Mouse (Mus musculus): ENCODE measurements around the gene Osgep. TPM values are rescaled to one million over a fixed set of nuclear protein-coding genes. Genes with fewer than 3 reads are reported as not detected.
A peak's percentile ranks its signal among the peaks of the same experiment; 100 is the strongest.
"Not testable (repeated sequence)": the region's sequence is repeated elsewhere in the genome, so short reads cannot be mapped to it uniquely, and the experiment has no call there.

The Osgep gene
- polyA plus RNA-seq, 1 experiment from 2014 or later: 171 TPM

DNA sequence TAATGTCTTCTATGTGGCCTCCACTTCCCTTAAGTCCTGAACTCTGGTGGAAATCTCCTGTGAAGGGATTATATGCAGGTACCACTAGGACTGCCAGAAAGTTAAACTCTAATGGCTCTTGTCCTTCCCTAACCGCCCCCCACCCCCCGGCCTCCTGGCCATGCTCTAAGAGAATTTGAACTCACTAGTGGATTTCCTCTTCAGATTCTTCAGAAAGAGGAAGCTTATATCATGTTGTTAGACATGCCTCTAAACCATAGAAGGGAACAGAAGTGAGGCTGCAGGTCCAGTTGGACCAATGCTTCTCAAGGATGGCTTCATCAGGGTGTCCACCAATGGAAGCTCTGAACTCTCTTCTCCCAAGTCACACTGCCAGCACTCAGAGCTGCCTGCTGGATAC is 26.7 kb downstream of the Osgep start:
- not testable (repeated sequence) for ATAC-seq (ENCODE audit: insufficient number of reproducible peaks, insufficient read depth, low FRiP score, low TSS enrichment, low read depth); H3K4me2 ChIP-seq; H3K4me1 ChIP-seq (replicated peaks); H3K27ac ChIP-seq; H3K4me3 ChIP-seq (replicated peaks); H3K9me3 ChIP-seq; H3K9ac ChIP-seq (replicated peaks); H3K36me3 ChIP-seq
- peaks cover 39% of the 10 kb centered on the region for H3K27me3 ChIP-seq
- WGBS: 91% methylated on average over 2 of the region's 2 CpGs

DNA sequence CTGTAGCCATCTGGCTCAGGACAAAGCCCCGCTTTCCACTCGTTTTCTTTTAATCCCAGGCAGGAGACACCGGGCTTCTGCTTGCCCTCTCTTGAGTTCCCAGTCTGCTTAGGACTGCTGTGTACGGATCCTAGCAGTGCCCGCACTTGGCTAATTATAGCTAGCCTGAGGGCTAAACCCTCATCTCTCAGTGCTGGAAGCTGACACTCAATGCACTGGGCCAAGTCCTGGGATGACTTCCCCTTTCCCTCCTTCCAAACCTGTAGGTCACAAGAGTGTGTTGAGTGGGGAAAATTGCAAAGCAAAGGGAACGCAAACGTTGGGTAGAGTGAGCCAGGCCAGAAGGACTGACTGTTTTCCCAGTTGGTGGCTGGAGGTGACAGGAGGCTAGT is 27.3 kb downstream of the Osgep start, which contains the start of gene Klhl33:
Klhl33 (minus strand) TSS at position 134 of the 392 bp plus-strand sequence.
- peak within 1 kb of the TSS; percentile 41 for H3K4me3 ChIP-seq (replicated peaks)

DNA sequence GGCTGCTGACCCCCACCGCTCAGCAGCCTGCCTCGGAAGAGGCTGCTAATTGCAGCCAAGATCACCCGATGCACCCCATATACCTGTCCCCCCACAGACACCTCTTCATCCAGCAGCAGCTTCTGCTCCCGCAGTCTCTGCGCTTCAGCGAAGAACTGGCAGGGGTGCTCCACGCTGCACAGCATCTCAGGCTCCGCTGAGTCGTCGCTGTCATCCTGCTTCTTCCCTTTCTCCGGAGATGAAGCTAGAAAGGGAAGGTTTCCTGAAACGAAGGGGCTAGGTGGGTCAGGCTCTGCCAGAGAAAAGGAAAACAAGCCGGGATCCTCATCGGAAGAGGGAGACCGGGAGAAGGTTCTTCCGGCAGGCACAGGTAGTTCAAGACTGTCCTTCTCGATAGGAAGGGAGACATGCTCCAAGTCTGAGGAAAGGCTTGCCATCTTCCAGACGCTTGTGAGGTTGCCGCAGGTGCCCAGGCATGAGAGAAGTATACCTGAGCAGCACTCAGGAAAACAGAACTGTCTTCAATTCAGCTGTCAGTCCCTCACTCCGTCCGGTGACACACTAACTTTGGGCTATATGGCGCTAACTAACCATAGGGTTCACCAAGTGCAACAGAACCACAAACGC is 27.8 kb downstream of the Osgep start:
- Histone ChIP-seq H3K4me1 (replicated peaks) (peaks cover 8% of the 10 kb centered on the region; the same call in 1 of the 2 replicates), H3K9me3 (no peaks in the 10 kb centered on the region), H3K4me3 (replicated peaks) (peak overlapping the region; percentile 41), H3K27me3 (peaks cover 39% of the 10 kb centered on the region), H3K9ac (replicated peaks) (peak overlapping the region; percentile 48; the same call in 1 of the 2 replicates), H3K27ac (no peak overlapping the region), H3K36me3 (no peaks in the 10 kb centered on the region), H3K4me2 (peak overlapping the region; percentile 67)
- WGBS: 18% methylated on average over 23 of the region's 23 CpGs
- no peak for ATAC-seq (ENCODE audit: insufficient number of reproducible peaks, insufficient read depth, low FRiP score, low TSS enrichment, low read depth)

More for the DNA sequence above, 27.3 kb downstream of the Osgep start, which contains the start of gene Klhl33:
- WGBS: 43% methylated on average over 7 of the region's 7 CpGs
- Histone ChIP-seq H3K4me1 (replicated peaks) (peaks cover 8% of the 10 kb centered on the region; the same call in 1 of the 2 replicates), H3K36me3 (no peaks in the 10 kb centered on the region), H3K4me2 (peak within 1 kb of the TSS; percentile 67), H3K27me3 (peaks cover 39% of the 10 kb centered on the region), H3K9ac (replicated peaks) (peak within 1 kb of the TSS; percentile 48; the same call in 1 of the 2 replicates), H3K27ac (no peak within 1 kb of the TSS), H3K9me3 (no peaks in the 10 kb centered on the region)
- ATAC-seq (ENCODE audit: insufficient number of reproducible peaks, insufficient read depth, low FRiP score, low TSS enrichment, low read depth): no peak

DNA sequence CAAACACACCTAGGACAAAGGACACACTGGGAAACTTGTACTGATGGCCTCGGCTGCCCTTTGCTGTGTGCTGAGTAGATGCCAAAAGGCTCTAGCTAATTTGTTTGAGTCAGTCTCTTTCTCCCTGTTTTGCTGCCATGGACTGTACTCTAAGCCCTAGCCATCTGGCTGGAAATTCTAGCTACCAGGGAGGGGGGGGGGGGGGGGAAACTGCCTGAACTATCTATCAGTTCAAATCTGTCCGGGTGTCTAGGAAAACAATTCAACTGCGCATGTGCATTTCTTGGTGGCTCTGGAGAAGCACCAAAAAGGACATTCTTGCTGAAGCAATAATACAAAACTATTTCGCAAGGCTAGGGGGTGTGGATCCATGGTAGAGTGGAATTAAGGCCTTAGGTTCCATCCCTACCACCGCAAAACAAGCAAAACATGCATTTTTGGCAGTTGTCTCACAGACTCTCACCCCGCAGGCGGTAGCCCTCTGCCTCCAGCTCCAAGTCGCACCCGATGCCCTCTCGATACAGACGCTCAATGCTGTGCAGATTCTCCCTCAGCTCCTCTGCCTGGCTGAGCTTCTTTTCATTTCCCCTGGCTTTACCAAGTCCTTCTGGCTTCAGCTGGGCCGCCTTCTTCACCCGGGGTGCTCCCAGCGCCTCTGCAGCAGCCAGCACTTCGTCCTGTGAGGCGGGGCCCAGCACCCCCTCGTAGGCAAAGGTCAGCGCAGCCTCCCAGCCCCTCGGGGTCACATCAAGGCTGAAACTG is 28.5 kb downstream of the Osgep start:
- peak overlapping the region; percentile 48; the same call in 1 of the 2 replicates for H3K9ac ChIP-seq (replicated peaks)
- H3K27ac ChIP-seq: no peak overlapping the region
- H3K27me3 ChIP-seq: peaks cover 39% of the 10 kb centered on the region
- WGBS: 20% methylated on average over 19 of the region's 19 CpGs
- no peak for ATAC-seq (ENCODE audit: insufficient number of reproducible peaks, insufficient read depth, low FRiP score, low TSS enrichment, low read depth)
- peaks cover 8% of the 10 kb centered on the region; the same call in 1 of the 2 replicates for H3K4me1 ChIP-seq (replicated peaks)
- no peaks in the 10 kb centered on the region for H3K36me3 ChIP-seq
- H3K4me3 ChIP-seq (replicated peaks): peak overlapping the region; percentile 41
- H3K9me3 ChIP-seq: no peaks in the 10 kb centered on the region
- peak overlapping the region; percentile 67 for H3K4me2 ChIP-seq

DNA sequence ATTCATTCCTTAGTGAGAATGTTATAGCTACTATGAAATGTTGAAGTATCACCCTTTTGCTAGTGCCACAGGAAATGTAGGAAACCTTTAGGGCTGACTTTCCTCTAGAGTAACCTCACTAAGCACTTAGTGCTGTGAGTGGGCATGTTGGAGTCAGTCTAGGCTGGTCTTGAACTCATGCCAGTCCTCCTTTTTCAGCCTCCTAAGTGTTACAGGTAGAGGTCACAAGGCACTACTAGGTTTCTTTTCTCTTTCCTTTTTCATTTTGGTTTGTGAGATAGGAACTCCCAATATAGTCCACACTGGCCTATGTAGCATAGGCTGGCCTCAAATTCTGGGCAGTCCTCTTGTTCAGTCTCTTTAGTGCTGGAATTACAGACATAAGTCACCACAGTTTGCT is 29.3 kb downstream of the Osgep start:
- no peak overlapping the region for H3K4me2 ChIP-seq
- peaks cover 8% of the 10 kb centered on the region; the same call in 1 of the 2 replicates for H3K4me1 ChIP-seq (replicated peaks)
- H3K36me3 ChIP-seq: no peaks in the 10 kb centered on the region
- H3K4me3 ChIP-seq (replicated peaks): no peak overlapping the region
- H3K9me3 ChIP-seq: no peaks in the 10 kb centered on the region
- no peak overlapping the region for H3K9ac ChIP-seq (replicated peaks)
- no peak overlapping the region for H3K27ac ChIP-seq
- ATAC-seq (ENCODE audit: insufficient number of reproducible peaks, insufficient read depth, low FRiP score, low TSS enrichment, low read depth): no peak
- H3K27me3 ChIP-seq: peaks cover 34% of the 10 kb centered on the region

DNA sequence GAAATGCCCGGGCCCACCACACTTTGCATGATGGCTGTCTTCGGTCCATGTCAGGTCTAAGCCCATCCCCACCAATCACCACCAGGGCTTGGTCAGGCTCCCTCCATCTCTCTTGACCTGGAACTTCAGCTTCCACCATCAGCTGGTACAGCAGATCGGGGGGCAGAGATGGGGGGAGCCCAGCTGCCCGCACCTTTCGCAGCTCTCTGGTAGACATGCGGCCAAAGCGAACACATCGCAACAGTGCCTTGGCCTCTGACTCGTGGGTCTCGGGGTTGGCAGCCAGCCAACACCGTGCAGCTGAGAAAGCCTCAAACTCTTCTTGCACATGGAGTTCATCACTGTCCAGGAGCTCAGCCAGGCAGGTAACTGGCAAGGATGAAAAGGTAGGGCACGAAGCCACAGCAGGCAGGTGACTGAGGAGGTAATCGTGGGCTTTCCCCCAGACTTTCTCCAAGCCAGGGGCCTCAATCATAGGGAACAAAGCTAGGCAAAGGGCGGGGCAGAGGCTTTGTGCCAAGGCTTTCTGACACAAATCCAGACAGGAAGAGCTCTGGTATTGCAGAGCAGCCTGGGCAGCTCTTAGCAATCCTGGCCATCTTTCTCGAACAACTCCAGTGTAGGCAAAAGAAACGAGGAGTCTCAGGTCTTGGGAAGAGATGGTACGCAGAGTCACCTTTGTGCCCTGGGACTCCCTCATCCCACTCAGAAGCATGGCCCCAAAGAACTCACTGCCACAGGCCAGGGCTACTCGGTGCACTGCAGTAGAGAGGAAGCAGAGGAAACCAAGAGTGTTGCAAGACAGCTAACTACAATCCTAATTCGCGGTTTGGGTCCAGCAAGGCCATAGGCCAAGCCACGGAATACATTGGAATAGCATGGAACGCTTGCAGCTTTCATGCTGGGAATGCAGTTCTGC is 31.9 kb downstream of the Osgep start:
- Histone ChIP-seq H3K27ac (no peak overlapping the region), H3K4me2 (no peak overlapping the region), H3K4me3 (replicated peaks) (no peak overlapping the region), H3K36me3 (no peaks in the 10 kb centered on the region), H3K9ac (replicated peaks) (no peak overlapping the region), H3K27me3 (peaks cover 30% of the 10 kb centered on the region), H3K9me3 (no peaks in the 10 kb centered on the region), H3K4me1 (replicated peaks) (peaks cover 8% of the 10 kb centered on the region; the same call in 1 of the 2 replicates)
- 88% methylated on average over 22 of the region's 22 CpGs for WGBS
- no peak for ATAC-seq (ENCODE audit: insufficient number of reproducible peaks, insufficient read depth, low FRiP score, low TSS enrichment, low read depth)

DNA sequence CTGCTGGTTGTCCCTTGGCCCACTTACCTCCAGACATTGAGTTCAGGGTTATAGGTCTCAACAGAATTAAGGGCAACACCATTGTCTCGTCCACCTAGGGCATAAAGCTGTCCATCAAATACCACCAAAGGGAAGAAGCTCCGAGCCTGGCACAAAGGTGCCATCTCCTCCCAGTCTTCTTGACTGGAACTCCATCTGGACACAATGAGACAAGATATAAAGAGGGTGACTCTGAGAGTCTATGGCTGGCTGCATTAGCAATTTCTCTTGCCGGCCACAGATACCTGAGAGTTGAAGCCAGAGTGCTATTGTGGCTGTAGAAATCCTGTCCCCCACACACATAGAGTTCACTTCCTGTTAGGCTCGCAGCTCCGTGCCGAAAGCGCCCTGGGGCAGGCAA is 32.6 kb downstream of the Osgep start:
- no peak overlapping the region for H3K9ac ChIP-seq (replicated peaks)
- H3K9me3 ChIP-seq: no peaks in the 10 kb centered on the region
- H3K4me2 ChIP-seq: no peak overlapping the region
- peaks cover 8% of the 10 kb centered on the region; the same call in 1 of the 2 replicates for H3K4me1 ChIP-seq (replicated peaks)
- 83% methylated on average over 7 of the region's 7 CpGs for WGBS
- no peak overlapping the region for H3K27ac ChIP-seq
- no peaks in the 10 kb centered on the region for H3K36me3 ChIP-seq
- no peak for ATAC-seq (ENCODE audit: insufficient number of reproducible peaks, insufficient read depth, low FRiP score, low TSS enrichment, low read depth)
- H3K27me3 ChIP-seq: peaks cover 23% of the 10 kb centered on the region
- no peak overlapping the region for H3K4me3 ChIP-seq (replicated peaks)

DNA sequence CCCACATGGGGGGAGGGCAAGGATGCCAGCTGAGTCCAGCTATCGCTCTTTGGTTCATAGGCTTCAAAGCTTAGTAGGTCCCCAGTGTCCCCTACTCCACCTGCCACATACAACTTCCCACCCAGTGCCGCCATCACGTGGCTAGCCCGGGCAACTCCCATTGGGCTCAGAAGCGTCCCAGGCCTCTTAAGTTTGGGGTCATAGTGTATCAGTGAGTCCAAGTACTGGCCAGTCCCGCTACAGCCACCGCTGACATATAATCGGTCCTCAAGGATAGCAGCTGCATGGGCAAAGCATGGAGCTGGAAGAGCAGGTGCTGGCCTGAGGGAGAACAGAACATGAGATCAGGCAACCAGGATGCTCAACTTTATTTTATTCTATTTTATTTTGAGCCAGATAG is 33.1 kb downstream of the Osgep start:
- Histone ChIP-seq H3K36me3 (no peaks in the 10 kb centered on the region), H3K4me1 (replicated peaks) (peaks cover 6% of the 10 kb centered on the region; the same call in 1 of the 2 replicates), H3K4me2 (no peak overlapping the region), H3K27me3 (peaks cover 18% of the 10 kb centered on the region), H3K4me3 (replicated peaks) (no peak overlapping the region), H3K9me3 (no peaks in the 10 kb centered on the region), H3K9ac (replicated peaks) (no peak overlapping the region), H3K27ac (no peak overlapping the region)
- ATAC-seq (ENCODE audit: insufficient number of reproducible peaks, insufficient read depth, low FRiP score, low TSS enrichment, low read depth): no peak
- 87% methylated on average over 8 of the region's 8 CpGs for WGBS

DNA sequence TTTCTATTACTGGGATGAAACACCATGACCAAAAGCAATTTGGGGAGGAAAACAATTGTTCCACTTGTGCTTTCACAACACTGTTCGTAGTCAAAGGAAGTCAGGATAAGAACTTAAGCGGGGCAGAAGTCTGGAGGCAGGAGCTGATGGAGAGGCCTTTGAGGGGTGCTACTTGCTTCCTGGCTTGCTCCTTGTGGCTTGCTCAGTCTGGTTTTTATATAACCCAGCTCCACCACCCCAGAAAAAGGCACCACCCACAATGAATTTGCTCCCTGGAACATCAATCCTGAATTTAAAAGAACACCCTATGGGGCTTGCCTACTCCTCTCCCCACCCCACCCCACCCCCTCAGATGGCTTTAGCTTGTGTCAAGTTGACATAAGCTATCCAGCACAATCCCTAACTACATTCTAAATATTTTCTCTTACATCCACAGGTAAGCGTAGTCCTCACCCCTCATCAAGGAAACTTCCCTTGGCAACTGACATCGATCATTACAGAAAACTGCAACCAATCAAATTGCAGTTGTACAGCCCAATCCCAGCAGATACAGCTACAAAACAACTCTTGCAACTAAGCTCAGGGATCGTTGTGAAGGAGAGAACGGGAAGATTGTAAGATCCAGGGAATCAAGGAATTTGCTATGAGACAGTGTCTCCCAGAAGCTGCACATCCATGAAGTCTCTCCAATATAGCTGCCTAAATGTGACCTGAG is 48.3 kb downstream of the Osgep start:
- no peak overlapping the region for H3K9ac ChIP-seq (replicated peaks)
- H3K9me3 ChIP-seq: no peaks in the 10 kb centered on the region
- no peaks in the 10 kb centered on the region for H3K27me3 ChIP-seq
- H3K36me3 ChIP-seq: no peaks in the 10 kb centered on the region
- no peak for ATAC-seq (ENCODE audit: insufficient number of reproducible peaks, insufficient read depth, low FRiP score, low TSS enrichment, low read depth)
- whole genome bisulfite sequencing: 84% methylated on average over 6 of the region's 6 CpGs
- no peak overlapping the region for H3K27ac ChIP-seq
- no peak overlapping the region for H3K4me2 ChIP-seq
- no peak overlapping the region for H3K4me3 ChIP-seq (replicated peaks)
- no peaks in the 10 kb centered on the region for H3K4me1 ChIP-seq (replicated peaks)

DNA sequence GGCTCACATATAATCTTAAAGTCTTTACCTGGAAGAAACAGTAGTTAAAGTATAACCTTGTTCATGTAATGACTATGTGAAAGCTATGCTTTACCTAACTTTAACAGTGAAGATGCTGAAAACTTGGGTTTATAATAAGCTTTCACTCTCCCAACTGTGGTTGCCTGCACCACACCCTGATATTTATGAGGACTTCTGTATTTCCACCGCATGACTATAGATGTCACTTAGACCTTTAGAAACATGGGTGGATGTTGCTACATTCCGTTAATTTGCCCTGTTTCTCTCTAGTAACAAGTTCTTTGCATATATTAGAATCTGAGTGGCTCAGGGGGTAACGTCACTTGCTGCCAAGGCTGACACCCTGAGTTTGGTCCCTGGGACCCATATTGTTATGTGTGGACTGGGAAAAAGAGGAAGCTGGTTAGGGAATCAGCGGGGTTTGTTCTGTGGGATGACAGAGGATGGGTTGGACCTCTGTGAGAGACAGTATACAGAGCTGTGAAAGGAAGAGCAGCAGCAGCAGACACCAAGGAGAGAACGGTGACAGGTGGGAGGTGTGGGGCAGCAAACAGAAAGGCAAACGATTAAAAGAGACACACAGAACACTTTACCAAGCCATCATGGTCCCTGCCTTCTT is 49.0 kb downstream of the Osgep start:
- H3K4me1 ChIP-seq (replicated peaks): no peaks in the 10 kb centered on the region
- no peak for ATAC-seq (ENCODE audit: insufficient number of reproducible peaks, insufficient read depth, low FRiP score, low TSS enrichment, low read depth)
- H3K27me3 ChIP-seq: no peaks in the 10 kb centered on the region
- no peak overlapping the region for H3K9ac ChIP-seq (replicated peaks)
- no peak overlapping the region for H3K4me3 ChIP-seq (replicated peaks)
- H3K4me2 ChIP-seq: no peak overlapping the region
- H3K9me3 ChIP-seq: no peaks in the 10 kb centered on the region
- no peaks in the 10 kb centered on the region for H3K36me3 ChIP-seq
- WGBS: 85% methylated on average over 6 of the region's 6 CpGs
- H3K27ac ChIP-seq: no peak overlapping the region
